Mouse (Mus musculus): Measurements from ENCODE around the gene Gpr153. TPM values are rescaled to one million over a fixed set of nuclear protein-coding genes. Genes with fewer than 3 reads are reported as not detected.

The Gpr153 gene
- polyA plus RNA-seq, 1 experiment from 2014 or later = 0.58 TPM

DNA sequence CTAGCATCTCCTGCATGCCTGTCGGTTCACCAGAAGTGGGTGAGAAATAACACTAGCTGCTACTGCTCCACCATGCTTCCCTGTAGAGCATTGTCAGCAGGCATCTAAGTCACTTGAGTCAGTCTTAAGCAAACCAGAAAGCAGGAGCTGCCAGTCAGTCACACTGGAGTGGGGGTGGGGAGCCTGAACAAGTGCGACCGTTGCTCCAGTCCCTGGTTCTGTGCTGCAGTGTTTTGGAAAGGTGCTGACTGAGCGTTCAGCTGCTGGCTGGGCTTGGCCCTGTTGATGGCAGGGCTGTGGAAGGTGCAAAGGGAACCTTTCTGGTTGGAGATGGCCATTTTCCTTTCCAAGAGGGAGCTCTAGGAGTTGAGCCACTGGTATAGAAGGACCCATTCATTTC lies 34.1 kb upstream of the Gpr153 start:
- Histone ChIP-seq H3K4me1 (ENCODE audit: insufficient read depth) (no peaks in the 10 kb centered on the region), H3K4me2 (ENCODE audit: low read depth, low read length) (no peak overlapping the region), H3K9ac (replicated peaks) (no peak overlapping the region), H3K27ac (ENCODE audit: low read depth) (no peak overlapping the region), H3K36me3 (replicated peaks; ENCODE audit: insufficient read depth, low read length) (no peaks in the 10 kb centered on the region; the same call in 1 of the 2 replicates), H3K27me3 (ENCODE audit: insufficient read depth, low read length) (no peaks in the 10 kb centered on the region), H3K4me3 (ENCODE audit: low read depth, low read length) (no peak overlapping the region), H3K9me3 (ENCODE audit: low read length) (no peaks in the 10 kb centered on the region)
- 68% methylated on average over 4 of the region's 4 CpGs for WGBS (ENCODE audit: insufficient replicate concordance)
- no peak for DNase-seq
- no peak for ATAC-seq
- TF ChIP-seq EP300 (IDR thresholded peaks at IDR 0.05; ENCODE audit: low read depth) = no peak
- no peak for TF ChIP-seq CTCF (IDR thresholded peaks at IDR 0.05; ENCODE audit: low read depth)

GRCm38 (mm10) chr4:152243241-152243891 lies 30.7 kb upstream of the Gpr153 start:
- H3K9me3 ChIP-seq (ENCODE audit: low read length) = no peaks in the 10 kb centered on the region
- ATAC-seq = no peak
- DNase-seq = no peak
- H3K27me3 ChIP-seq (ENCODE audit: insufficient read depth, low read length) = no peaks in the 10 kb centered on the region
- 78% methylated on average over 9 of the region's 9 CpGs for WGBS (ENCODE audit: insufficient replicate concordance)
- no peak overlapping the region for H3K4me2 ChIP-seq (ENCODE audit: low read depth, low read length)
- H3K9ac ChIP-seq (replicated peaks) = no peak overlapping the region
- no peak overlapping the region for H3K27ac ChIP-seq (ENCODE audit: low read depth)
- TF ChIP-seq CTCF (IDR thresholded peaks at IDR 0.05; ENCODE audit: low read depth) = no peak
- no peak for TF ChIP-seq EP300 (IDR thresholded peaks at IDR 0.05; ENCODE audit: low read depth)
- H3K36me3 ChIP-seq (replicated peaks; ENCODE audit: insufficient read depth, low read length) = no peaks in the 10 kb centered on the region
- H3K4me3 ChIP-seq (ENCODE audit: low read depth, low read length) = no peak overlapping the region
- no peaks in the 10 kb centered on the region for H3K4me1 ChIP-seq (ENCODE audit: insufficient read depth)

- no peaks in the 10 kb centered on the region for H3K36me3 ChIP-seq (replicated peaks; ENCODE audit: insufficient read depth, low read length)
- no peaks in the 10 kb centered on the region for H3K27me3 ChIP-seq (ENCODE audit: insufficient read depth, low read length)
- no peak for ATAC-seq
- WGBS (ENCODE audit: insufficient replicate concordance) = 81% methylated on average over 8 of the region's 8 CpGs
- DNase-seq = no peak
- H3K27ac ChIP-seq (ENCODE audit: low read depth) = no peak overlapping the region
- no peaks in the 10 kb centered on the region for H3K9me3 ChIP-seq (ENCODE audit: low read length)
- H3K4me3 ChIP-seq (ENCODE audit: low read depth, low read length) = no peak overlapping the region
- no peaks in the 10 kb centered on the region for H3K4me1 ChIP-seq (ENCODE audit: insufficient read depth)
- no peak overlapping the region for H3K9ac ChIP-seq (replicated peaks)
- no peak overlapping the region for H3K4me2 ChIP-seq (ENCODE audit: low read depth, low read length)
- TF ChIP-seq EP300 (IDR thresholded peaks at IDR 0.05; ENCODE audit: low read depth) (no peak), CTCF (IDR thresholded peaks at IDR 0.05; ENCODE audit: low read depth) (no peak)
These were observed 30.1 kb upstream of the Gpr153 start for GRCm38 (mm10) chr4:152243969-152244368.

DNA sequence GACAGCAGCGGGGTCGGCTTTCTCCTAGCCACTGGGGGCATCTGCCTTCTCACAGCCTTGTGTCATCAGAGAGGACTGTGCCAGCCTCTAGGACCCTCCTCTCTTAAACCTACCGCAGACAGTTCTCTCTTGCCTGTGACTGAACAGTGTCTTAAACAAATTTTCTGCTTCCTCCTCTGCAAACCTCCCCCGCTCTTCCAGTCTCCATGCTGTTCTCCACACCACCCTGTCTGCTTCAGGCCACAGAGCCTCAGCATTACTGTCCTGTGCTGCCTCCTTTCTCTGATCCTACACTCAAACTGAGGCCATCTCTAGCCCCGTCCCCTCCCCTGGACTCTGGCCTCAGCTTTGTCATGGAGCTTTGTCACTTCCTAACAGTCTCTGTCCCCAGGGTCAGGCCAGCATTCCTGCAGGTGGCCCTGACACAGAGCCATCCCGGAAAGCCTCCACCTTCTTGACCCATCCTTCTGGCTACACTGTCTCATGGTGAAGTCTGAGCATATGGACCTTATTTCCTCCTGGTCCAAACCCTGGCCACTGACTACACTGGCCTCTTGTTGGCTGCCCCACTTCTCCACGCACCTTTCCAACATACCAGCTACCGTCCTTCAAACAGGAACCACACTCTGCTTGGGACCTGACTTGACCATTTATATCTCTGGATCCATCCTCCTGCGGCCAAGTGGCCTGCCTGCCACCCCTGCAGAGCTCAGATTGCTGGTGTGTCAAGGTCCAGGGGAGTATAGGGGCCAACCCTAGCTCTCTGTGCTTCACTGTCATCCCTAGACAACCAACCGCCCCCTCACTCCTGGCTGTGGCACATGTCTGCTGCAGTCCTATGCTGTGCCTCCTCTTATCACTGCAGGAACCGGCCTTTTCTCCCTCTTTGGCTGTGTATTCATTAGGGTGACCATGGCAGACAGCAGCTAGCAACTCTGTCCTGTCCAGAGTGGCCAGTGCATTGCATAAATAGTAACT lies 29.2 kb upstream of the Gpr153 start:
- 70% methylated on average over 11 of the region's 11 CpGs for WGBS (ENCODE audit: insufficient replicate concordance)
- no peak overlapping the region for H3K4me3 ChIP-seq (ENCODE audit: low read depth, low read length)
- no peak for TF ChIP-seq CTCF (IDR thresholded peaks at IDR 0.05; ENCODE audit: low read depth)
- no peak for TF ChIP-seq EP300 (IDR thresholded peaks at IDR 0.05; ENCODE audit: low read depth)
- H3K4me1 ChIP-seq (ENCODE audit: insufficient read depth) = no peaks in the 10 kb centered on the region
- ATAC-seq (no peak), DNase-seq (no peak)
- H3K27ac ChIP-seq (ENCODE audit: low read depth) = no peak overlapping the region
- no peaks in the 10 kb centered on the region for H3K36me3 ChIP-seq (replicated peaks; ENCODE audit: insufficient read depth, low read length)
- no peaks in the 10 kb centered on the region for H3K9me3 ChIP-seq (ENCODE audit: low read length)
- no peak overlapping the region for H3K9ac ChIP-seq (replicated peaks)
- no peaks in the 10 kb centered on the region for H3K27me3 ChIP-seq (ENCODE audit: insufficient read depth, low read length)
- no peak overlapping the region for H3K4me2 ChIP-seq (ENCODE audit: low read depth, low read length)

GRCm38 (mm10) chr4:152246011-152246410 lies 28.0 kb upstream of the Gpr153 start:
- Histone ChIP-seq H3K9ac (replicated peaks) (no peak overlapping the region), H3K27me3 (ENCODE audit: insufficient read depth, low read length) (no peaks in the 10 kb centered on the region), H3K9me3 (ENCODE audit: low read length) (no peaks in the 10 kb centered on the region), H3K36me3 (replicated peaks; ENCODE audit: insufficient read depth, low read length) (no peaks in the 10 kb centered on the region), H3K4me3 (ENCODE audit: low read depth, low read length) (no peak overlapping the region), H3K4me1 (ENCODE audit: insufficient read depth) (no peaks in the 10 kb centered on the region), H3K4me2 (ENCODE audit: low read depth, low read length) (no peak overlapping the region), H3K27ac (ENCODE audit: low read depth) (no peak overlapping the region)
- 75% methylated on average over 6 of the region's 6 CpGs for WGBS (ENCODE audit: insufficient replicate concordance)
- no peak for DNase-seq
- no peak for ATAC-seq
- TF ChIP-seq EP300 (IDR thresholded peaks at IDR 0.05; ENCODE audit: low read depth) (no peak), CTCF (IDR thresholded peaks at IDR 0.05; ENCODE audit: low read depth) (no peak)

GRCm38 (mm10) chr4:152247195-152247594 lies 26.8 kb upstream of the Gpr153 start:
- no peak overlapping the region for H3K9ac ChIP-seq (replicated peaks)
- H3K36me3 ChIP-seq (replicated peaks; ENCODE audit: insufficient read depth, low read length) = no peaks in the 10 kb centered on the region
- H3K4me3 ChIP-seq (ENCODE audit: low read depth, low read length) = no peak overlapping the region
- no peak overlapping the region for H3K4me2 ChIP-seq (ENCODE audit: low read depth, low read length)
- H3K27ac ChIP-seq (ENCODE audit: low read depth) = no peak overlapping the region
- no peaks in the 10 kb centered on the region for H3K27me3 ChIP-seq (ENCODE audit: insufficient read depth, low read length)
- WGBS (ENCODE audit: insufficient replicate concordance) = 36% methylated on average over 3 of the region's 3 CpGs
- no peaks in the 10 kb centered on the region for H3K4me1 ChIP-seq (ENCODE audit: insufficient read depth)
- no peak for DNase-seq
- ATAC-seq = no peak
- H3K9me3 ChIP-seq (ENCODE audit: low read length) = no peaks in the 10 kb centered on the region
- TF ChIP-seq EP300 (IDR thresholded peaks at IDR 0.05; ENCODE audit: low read depth) (no peak), CTCF (IDR thresholded peaks at IDR 0.05; ENCODE audit: low read depth) (no peak)
